Mouse (Mus musculus) forebrain, postnatal 0 days (tissue): ENCODE measurements around the gene Fmnl1. TPM values are rescaled to one million over a fixed set of nuclear protein-coding genes. Genes with fewer than 3 reads are reported as not detected.

ENCODE experiments used
- ATAC-seq: fragments of 200-750 bp; cut with Nextera tagmentation; 2 replicates; pipeline ENCODE4 v1.8.0; 2017; ENCODE audit warnings: mild to moderate bottlenecking, moderate library complexity
- DNase-seq: peaks from one replicate; pipeline ENCODE4 v3.0.0-alpha.2; 2015
- H3K27ac ChIP-seq: fragments of 300-500 bp; sonication (generic); 2 replicates; pipeline ENCODE4 v1.5.1; 2014; ENCODE audit warnings: low read depth, mild to moderate bottlenecking, antibody characterized with exemption, low read length, moderate library complexity, mixed read lengths
- H3K27me3 ChIP-seq: fragments of 300-500 bp; sonication (generic); 2 replicates; pipeline ENCODE4 v1.6.1; 2014; ENCODE audit warnings: mild to moderate bottlenecking, low read length, mixed read lengths; ENCODE audit not compliant: insufficient read depth
- H3K36me3 ChIP-seq: fragments of 300-500 bp; sonication (generic); 2 replicates; pipeline ENCODE4 v1.6.1; 2014; ENCODE audit warnings: mild to moderate bottlenecking, moderate library complexity; ENCODE audit not compliant: insufficient read depth
- H3K4me1 ChIP-seq: fragments of 300-500 bp; sonication (generic); 2 replicates; pipeline ENCODE4 v1.6.1; 2014; ENCODE audit warnings: antibody characterized with exemption; ENCODE audit not compliant: insufficient read depth
- H3K4me2 ChIP-seq: fragments of 300-500 bp; sonication (generic); 2 replicates; pipeline ENCODE4 v1.6.1; 2014; ENCODE audit warnings: low read depth, mild to moderate bottlenecking, moderate library complexity
- H3K4me3 ChIP-seq: fragments of 300-500 bp; sonication (generic); 2 replicates; pipeline ENCODE4 v1.5.1; 2014; ENCODE audit warnings: low read depth, low read length, mixed read lengths
- H3K9ac ChIP-seq: fragments of 300-500 bp; sonication (generic); 2 replicates; pipeline ENCODE4 v1.6.1; 2014; ENCODE audit warnings: mild to moderate bottlenecking
- H3K9me3 ChIP-seq: fragments of 300-500 bp; sonication (generic); 2 replicates; pipeline ENCODE4 v1.6.1; 2016; ENCODE audit warnings: low read length
- CTCF ChIP-seq: sonication (generic); IDR thresholded peaks from 2 replicates; pipeline ENCODE4 v1.5.1; 2016; ENCODE audit warnings: antibody characterized with exemption, control low read depth, low read depth
- WGBS: fragments of 180-500 bp; shearing (Covaris S2); extraction: QIAGEN DNeasy Blood & Tissue Kit; methylation state at CpG from one replicate; pipeline ENCODE4 v1.1.7; 2014; 5-methylcytosine and 5-hydroxymethylcytosine counted together
- polyA plus RNA-seq: library from polyadenylated mRNA; unstranded; fragments of >200 nt; fragmentation: Nextera tagmentation; extraction: Ambion mirVana; gene quantifications from 2 replicates; pipeline ENCODE4 v1.2.1, GENCODE M21; 2015
- total RNA-seq: library from RNA; depleted of rRNA; stranded (reverse); fragments of >200 nt; gene quantifications from 2 replicates; pipeline ENCODE4 v1.2.3, GENCODE M21; 2014

Gene Fmnl1
- total and polyA plus RNA-seq, 2 experiments from 2014 or later, result 7.1 to 9.4 TPM

DNA sequence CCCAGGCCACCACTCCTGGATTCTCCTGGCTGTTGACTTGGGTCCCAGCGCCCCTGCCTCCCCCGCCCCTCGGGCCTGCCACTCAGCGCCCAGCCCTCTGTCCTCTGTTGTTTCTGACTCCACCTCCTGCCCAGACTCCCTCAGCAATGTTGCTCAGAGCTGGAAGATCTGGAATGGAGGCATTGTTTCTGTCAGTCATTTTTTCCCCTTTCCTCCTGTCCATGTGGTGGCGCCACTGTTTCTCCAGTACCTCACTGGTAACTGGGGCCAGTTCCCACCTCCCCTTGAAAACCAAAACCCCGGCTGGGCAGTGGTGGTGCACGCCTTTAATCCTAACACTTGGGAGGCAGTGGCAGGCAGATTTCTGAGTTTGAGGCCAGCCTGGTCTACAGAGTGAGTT, 9.5 kb upstream of the Fmnl1 start:
- H3K4me2 ChIP-seq, result no peak overlapping the region
- no peaks in the 10 kb centered on the region for H3K4me1 ChIP-seq
- ATAC-seq, result no peak
- no peak overlapping the region for H3K9ac ChIP-seq
- H3K9me3 ChIP-seq, result no peaks in the 10 kb centered on the region
- no peaks in the 10 kb centered on the region for H3K36me3 ChIP-seq
- no peak for DNase-seq
- WGBS, result 82% methylated on average over 7 of the region's 7 CpGs
- H3K27ac ChIP-seq, result no peak overlapping the region
- TF ChIP-seq CTCF, result peak; percentile 18; the same call in 1 of the 2 replicates
- H3K4me3 ChIP-seq, result no peak overlapping the region
- no peaks in the 10 kb centered on the region for H3K27me3 ChIP-seq

DNA sequence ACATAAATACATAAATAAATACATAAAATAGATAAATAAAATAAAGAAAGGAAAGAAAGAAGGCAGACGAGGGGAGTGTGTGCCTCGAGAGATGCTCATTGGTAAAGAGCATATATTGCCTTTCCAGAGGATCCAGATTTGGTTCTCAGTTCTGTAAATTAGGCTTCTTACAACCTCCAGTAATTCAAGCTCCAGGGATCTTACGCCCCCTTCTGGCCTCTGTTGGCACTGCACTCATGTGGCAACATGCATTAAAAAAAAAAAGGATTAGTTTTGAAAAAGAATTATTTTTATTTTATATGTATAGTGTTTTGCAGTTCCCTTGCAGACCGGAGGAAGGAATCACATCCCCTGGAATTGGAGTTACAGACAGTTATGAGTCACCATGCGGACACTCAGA, 8.8 kb upstream of the Fmnl1 start:
- no peak overlapping the region for H3K9ac ChIP-seq
- no peaks in the 10 kb centered on the region for H3K4me1 ChIP-seq
- H3K9me3 ChIP-seq, result no peaks in the 10 kb centered on the region
- H3K27me3 ChIP-seq, result no peaks in the 10 kb centered on the region
- no peak for ATAC-seq
- H3K4me2 ChIP-seq, result no peak overlapping the region
- no peak overlapping the region for H3K27ac ChIP-seq
- TF ChIP-seq CTCF, result peak; percentile 38
- H3K4me3 ChIP-seq, result no peak overlapping the region
- WGBS, result 96% methylated on average over 5 of the region's 5 CpGs
- no peaks in the 10 kb centered on the region for H3K36me3 ChIP-seq
- DNase-seq, result no peak

DNA sequence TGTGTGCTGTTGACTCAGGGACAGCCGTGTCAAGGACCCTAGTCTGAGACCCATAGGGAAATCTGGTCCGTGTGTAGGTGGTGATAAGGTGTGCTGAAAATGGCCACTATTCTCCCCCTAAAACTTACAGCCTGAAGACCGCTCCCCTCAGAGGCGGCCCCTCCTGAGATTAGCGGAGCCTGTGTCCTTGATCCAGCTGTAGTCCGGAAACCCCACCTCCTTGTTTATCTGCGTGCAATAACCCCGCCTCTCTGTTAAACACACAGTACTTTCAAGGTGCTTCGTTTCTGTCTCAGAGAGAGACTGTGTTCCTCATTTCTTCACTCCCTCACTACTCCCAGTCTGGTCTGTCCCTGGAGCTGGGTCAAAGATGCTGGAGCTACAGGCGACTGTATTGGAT, 6.5 kb upstream of the Fmnl1 start:
- Histone ChIP-seq H3K27me3 (no peaks in the 10 kb centered on the region), H3K9ac (no peak overlapping the region), H3K9me3 (no peaks in the 10 kb centered on the region), H3K4me3 (no peak overlapping the region), H3K27ac (no peak overlapping the region), H3K4me1 (no peaks in the 10 kb centered on the region), H3K36me3 (no peaks in the 10 kb centered on the region), H3K4me2 (no peak overlapping the region)
- no peak for ATAC-seq
- no peak for TF ChIP-seq CTCF
- 35% methylated on average over 10 of the region's 10 CpGs for WGBS
- DNase-seq, result no peak

DNA sequence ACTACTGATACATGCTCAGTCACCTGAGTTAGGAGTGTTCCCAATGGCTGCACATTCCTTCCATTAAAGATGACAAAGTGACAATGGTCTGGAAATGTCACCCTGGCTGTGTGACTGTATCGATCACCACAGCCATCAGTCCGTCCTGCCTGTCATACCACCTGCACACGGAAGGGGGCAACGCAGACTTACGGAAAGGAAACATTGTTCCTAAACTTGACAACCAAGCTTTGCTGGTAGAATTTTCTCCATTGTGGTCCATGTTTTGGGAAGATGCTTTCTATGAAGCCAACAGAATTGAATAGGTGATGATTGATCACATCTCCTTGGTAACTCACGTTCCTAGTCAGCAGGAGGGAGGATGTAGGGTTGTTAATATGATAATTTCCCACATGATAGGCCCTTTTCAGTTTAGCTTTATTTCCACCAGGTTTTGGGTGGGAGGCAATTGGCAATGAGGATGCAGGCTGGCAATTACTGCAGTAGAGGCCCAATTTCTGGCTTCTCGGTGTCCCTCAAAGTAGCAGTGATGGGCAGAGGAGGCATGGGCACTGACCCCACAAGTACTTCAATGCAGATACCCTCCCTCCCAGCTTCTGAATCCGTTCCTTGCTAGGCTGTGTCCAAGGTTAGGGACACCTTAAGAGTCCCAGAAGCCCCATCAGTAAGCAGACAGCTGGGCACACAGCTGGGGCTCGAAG, 2.1 kb upstream of the Fmnl1 start:
- Histone ChIP-seq H3K4me2 (no peak overlapping the region), H3K27ac (peak overlapping the region; percentile 16; the same call in 1 of the 2 replicates)

DNA sequence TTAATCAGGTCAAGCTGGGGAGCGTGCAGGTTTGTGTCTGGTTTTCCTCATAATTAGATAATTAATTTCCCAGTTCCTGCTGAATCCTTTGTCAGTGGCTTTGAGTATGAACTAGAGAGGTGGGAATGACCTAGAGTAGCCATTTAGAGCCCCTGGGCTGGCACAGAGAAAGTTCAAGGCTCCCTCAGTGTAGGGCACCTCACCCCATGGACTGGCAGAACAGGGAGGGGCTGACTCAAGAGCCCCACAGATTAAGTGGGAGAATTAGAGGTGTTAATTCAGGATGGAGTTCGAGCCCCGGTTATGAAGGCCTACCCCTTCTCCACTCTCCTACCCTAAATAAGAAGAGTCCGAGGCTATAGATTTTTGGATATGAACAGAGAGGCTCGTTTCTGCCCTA, 1.2 kb upstream of the Fmnl1 start:
- 0 out of 2 replicates have a peak overlapping the region, but pooled peaks have one; percentile 75 for H3K4me3 ChIP-seq
- no peak overlapping the region for H3K9ac ChIP-seq
- no peaks in the 10 kb centered on the region for H3K36me3 ChIP-seq
- DNase-seq (no peak), ATAC-seq (no peak)
- no peak overlapping the region for H3K27ac ChIP-seq
- TF ChIP-seq CTCF, result no peak
- no peaks in the 10 kb centered on the region for H3K9me3 ChIP-seq
- H3K27me3 ChIP-seq, result no peaks in the 10 kb centered on the region
- H3K4me1 ChIP-seq, result 0 out of 2 replicates have a peak, but pooled peaks cover 5% of the 10 kb centered on the region
- 81% methylated on average over 5 of the region's 5 CpGs for WGBS
- H3K4me2 ChIP-seq, result peak overlapping the region; percentile 85

More for the DNA sequence above, 2.1 kb upstream of the Fmnl1 start:
- no peaks in the 10 kb centered on the region for H3K9me3 ChIP-seq
- 0 out of 2 replicates have a peak, but pooled peaks cover 5% of the 10 kb centered on the region for H3K4me1 ChIP-seq
- no peak overlapping the region for H3K9ac ChIP-seq
- WGBS, result 27% methylated on average over 9 of the region's 9 CpGs
- TF ChIP-seq CTCF, result peak; percentile 98
- DNase-seq, result peak; percentile 83
- ATAC-seq, result no peak
- H3K4me3 ChIP-seq, result no peak overlapping the region
- H3K27me3 ChIP-seq, result no peaks in the 10 kb centered on the region
- H3K36me3 ChIP-seq, result no peaks in the 10 kb centered on the region

DNA sequence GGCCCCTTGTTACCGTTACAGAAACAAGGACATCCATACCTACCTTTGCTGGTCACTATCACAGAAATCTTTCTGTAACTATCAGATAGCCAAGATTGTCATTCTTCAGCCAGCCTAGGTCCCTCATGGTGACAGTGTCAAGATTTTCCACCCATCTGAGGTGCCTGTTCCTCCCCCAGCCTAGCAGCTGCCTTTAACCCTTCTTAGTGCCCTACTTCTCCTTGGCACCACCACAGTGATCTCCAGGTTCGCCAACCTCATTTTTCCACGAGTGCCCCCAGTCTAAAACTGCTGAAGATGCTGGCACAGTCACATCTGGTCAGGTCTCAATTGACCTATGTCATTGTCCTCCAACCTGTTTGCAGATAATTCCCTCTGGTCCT, 805 bp upstream of the Fmnl1 start:
- H3K27ac ChIP-seq, result no peak overlapping the region
- peak overlapping the region; percentile 64 for H3K9ac ChIP-seq
- H3K36me3 ChIP-seq, result no peaks in the 10 kb centered on the region
- DNase-seq, result no peak
- H3K4me2 ChIP-seq, result peak overlapping the region; percentile 85
- no peaks in the 10 kb centered on the region for H3K27me3 ChIP-seq
- H3K4me3 ChIP-seq, result peak overlapping the region; percentile 75
- H3K9me3 ChIP-seq, result no peaks in the 10 kb centered on the region
- 0 out of 2 replicates have a peak, but pooled peaks cover 5% of the 10 kb centered on the region for H3K4me1 ChIP-seq
- no peak for TF ChIP-seq CTCF
- WGBS, result 35% methylated on average over 3 of the region's 3 CpGs
- ATAC-seq, result no peak

DNA sequence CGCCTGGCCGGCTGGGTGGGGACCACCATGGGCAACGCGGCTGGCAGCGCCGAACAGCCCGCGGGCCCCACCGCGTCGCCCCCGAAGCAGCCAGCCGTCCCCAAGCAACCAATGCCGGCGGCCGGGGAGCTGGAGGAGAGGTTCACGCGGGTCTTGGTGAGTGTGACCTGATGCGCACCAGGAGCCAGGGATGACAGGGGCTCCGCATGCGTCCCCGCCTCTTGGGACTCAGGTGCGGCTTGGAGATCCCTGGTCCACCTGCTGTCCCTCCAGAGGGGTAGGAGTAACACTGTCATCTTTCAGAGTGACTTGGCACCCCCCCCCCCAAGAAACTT, 346 bp downstream of the Fmnl1 start:
- peak overlapping the region; percentile 85 for H3K4me2 ChIP-seq
- peak overlapping the region; percentile 64 for H3K9ac ChIP-seq
- no peaks in the 10 kb centered on the region for H3K36me3 ChIP-seq
- no peaks in the 10 kb centered on the region for H3K9me3 ChIP-seq
- H3K27me3 ChIP-seq, result no peaks in the 10 kb centered on the region
- ATAC-seq (peak; percentile 12; the same call in 1 of the 2 replicates), DNase-seq (no peak)
- 3% methylated on average over 23 of the region's 23 CpGs for WGBS
- peak overlapping the region; percentile 75 for H3K4me3 ChIP-seq
- TF ChIP-seq CTCF, result no peak
- 0 out of 2 replicates have a peak, but pooled peaks cover 5% of the 10 kb centered on the region for H3K4me1 ChIP-seq
- no peak overlapping the region for H3K27ac ChIP-seq
